Mouse (Mus musculus): ENCODE measurements around the gene Enam.
"Not testable (repeated sequence)": the region's sequence is repeated elsewhere in the genome, so short reads cannot be mapped to it uniquely, and the experiment has no call there.

The Enam gene

DNA sequence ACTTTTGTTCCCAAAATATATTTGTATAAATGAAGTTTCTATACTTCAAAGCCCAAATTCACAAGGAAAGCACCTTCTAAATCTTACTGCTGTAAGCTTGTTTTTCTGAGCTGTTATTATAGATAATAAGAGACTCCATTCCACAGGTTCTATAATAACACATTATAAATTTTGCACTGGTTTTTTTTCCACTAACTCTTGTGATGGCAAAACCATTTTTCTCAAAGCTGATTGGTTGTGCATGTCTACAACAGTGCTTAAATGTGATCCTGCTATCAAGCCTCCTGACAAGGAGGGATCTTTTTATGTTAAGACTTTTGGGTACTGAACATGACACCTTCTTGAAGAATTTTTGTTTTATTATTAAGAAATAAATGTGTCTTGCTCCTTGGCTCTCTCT, at the start of gene Enam:
Gene Enam (plus strand): TSS at position 301 of the 400 bp plus-strand sequence.
- in situ Hi-C loops (cut with MseI, MboI) = no loop called here

DNA sequence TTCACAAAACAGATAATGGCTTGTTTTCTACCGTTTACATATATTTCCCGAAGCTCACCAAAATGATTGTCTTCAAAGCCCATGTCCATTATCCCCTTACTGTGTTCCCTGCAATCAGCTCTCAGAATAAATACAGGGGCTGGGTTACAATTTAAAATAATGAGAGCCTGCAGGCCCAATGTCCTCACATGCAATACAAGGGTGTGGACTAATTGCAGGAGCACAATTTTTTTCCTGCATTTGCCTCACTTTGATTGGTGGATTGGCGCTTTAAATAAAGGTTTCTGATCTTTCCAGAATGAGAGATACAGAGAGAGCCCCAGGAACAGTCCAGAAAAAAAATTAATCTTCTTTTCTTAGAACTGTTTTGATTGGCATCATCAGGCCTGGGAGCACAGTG, 32.1 kb upstream of the Enam start, which contains the start of gene Ambn:
Gene Ambn (plus strand): TSS at position 301 of the 400 bp plus-strand sequence.
- in situ Hi-C loops (cut with MseI, MboI) = no loop called here

DNA sequence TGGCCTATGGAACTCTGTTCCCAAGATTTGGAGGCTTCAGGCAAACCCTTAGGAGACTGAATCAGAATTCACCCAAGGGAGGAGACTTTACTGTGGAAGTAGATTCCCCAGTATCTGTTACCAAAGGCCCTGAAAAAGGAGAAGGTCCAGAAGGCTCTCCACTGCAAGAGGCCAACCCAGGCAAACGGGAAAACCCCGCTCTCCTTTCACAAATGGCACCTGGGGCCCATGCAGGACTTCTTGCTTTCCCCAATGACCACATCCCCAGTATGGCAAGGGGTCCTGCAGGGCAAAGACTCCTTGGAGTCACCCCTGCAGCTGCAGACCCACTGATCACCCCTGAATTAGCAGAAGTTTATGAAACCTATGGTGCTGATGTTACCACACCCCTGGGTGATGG, 20.3 kb upstream of the Enam start:
- in situ Hi-C loops (cut with MseI, MboI) = no loop called here

DNA sequence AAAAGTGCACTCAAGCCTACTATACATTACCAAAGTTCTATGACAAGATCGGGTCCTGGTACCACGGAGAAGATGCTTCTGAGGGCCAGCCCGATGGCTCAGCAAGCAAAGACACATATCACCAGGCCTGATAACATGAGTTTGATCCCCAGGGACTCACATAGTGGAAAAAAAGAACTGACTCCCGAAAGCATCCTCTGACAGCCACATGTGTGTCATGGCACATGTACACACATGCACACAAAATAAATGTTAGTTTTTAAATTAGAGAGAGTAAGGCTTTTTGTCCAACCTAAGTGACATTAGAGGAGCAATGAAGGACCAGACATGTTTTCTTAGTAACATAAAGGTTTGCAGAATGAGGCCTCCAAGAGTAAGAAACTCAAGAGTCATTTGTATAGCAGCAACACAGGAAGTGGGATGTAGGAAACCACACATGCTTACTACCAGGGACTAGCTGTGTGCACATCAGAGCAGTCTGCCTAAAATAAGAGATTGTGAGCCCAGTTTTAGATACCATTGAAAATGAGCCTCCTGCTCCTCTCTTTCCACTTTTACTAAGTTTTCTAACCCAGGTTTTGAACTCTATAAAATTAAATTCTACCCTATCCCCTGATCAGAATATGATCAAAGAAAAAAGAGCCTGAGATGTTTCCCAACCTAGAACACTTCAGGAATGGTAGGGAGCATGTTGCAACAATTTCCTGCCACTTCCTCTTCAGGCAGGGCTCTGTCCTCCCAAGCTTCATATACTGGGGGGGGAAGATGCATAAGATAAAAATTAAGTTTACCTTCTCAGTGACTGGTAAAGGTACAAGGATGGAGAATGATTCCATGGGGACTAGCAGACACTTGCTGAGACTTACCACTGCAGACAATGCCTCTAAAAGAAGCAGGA, 18.7 kb upstream of the Enam start:
- in situ Hi-C loops (cut with MseI, MboI) = no loop called here

DNA sequence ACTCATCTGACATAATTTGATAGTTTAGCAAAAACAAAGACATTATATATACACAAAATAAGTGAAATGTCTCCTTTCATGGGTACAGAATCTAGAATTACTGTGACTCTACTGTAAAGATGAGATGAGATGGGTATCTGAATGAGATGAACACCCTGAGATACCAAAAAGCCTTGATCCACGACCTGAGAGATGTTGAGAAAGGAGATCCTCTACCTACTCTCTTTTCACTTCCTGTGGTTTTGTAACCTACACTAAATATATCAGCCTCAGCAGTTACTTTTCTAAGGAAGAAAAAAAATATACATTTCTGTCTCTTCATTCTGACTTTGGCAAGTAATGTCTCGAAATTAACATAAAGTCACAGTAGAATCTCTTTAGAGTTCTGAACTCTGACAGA, 1.2 kb downstream of the Enam start:
- in situ Hi-C loops (cut with MseI, MboI) = no loop called here

DNA sequence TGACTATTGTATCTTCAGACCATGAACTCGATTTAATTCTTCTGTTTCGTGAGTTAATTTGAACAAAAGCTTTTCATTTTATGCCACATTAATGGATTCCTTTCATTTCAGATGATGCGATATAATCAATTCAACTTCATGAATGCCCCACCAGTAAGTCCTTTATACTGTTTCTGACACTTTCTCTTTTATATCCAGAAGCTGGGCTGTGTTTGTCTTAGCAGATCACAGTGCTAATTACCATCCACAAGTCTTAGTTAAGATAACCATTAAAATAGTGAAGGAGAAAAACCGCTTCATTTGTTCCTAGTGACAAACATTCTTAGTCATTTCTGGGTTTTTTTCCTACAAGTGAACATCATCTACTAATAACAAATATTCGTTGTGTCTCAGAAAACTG, 3.3 kb downstream of the Enam start:
- in situ Hi-C loops (cut with MseI, MboI) = no loop called here

DNA sequence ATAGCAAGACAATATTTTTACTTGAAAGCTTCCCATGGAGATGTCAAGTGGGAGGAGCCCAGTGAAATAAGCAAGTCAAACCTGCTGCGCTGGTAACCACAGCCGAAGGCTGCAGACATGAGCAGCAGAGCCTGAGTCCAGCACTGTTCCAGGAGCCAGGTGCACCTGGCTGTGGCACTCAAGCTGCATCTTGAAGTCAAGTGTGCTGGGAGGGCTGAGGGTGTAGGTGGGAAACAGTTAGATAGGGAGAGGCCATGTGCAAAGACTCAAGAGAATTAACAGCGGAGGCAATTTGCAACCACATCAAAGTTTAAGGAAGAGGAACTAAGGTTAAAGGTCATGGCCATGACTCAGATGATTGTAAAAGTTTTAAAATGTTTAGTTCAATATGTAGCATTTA, 12.0 kb downstream of the Enam start:
- in situ Hi-C loops (cut with MseI, MboI) = no loop called here

DNA sequence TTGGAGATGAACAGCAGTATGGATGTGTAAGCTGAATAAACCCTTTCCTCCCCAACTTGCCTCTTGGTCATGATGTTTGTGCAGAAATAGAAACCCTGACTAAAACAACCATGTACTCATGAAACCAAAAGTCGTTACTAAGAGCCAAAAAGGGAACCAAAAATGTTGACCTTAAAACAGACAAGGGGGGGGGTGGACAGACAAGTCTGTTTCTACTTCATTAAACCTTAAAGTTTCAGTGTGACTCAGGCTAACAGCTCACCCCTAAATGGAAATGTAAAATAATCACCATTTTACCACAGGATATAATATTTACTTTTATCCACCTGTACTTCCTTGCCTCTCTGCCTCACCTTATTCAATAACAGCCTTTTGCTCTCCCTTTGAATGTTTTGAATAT, 20.8 kb downstream of the Enam start:
- in situ Hi-C loops (cut with MseI, MboI) = no loop called here

DNA sequence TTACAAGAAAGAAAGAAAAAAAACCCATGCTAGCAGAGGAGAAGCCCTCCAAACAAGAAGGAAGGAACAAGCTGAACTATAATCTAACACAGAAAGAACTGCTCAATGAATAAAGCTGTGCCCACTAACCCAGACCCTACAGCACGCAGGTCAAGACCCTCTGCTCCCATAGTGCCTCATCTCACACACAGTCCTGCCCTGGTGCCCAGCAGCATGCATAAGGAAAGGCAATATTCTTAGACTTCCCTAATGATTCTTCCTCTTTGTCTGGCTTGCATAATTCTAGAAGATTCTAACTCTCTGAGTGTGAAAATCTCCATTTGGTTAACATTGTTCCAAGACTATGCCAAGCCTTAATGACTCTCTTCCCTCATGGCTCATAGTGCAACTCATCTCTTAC, 21.2 kb downstream of the Enam start:
- in situ Hi-C loops (cut with MseI, MboI) = no loop called here

DNA sequence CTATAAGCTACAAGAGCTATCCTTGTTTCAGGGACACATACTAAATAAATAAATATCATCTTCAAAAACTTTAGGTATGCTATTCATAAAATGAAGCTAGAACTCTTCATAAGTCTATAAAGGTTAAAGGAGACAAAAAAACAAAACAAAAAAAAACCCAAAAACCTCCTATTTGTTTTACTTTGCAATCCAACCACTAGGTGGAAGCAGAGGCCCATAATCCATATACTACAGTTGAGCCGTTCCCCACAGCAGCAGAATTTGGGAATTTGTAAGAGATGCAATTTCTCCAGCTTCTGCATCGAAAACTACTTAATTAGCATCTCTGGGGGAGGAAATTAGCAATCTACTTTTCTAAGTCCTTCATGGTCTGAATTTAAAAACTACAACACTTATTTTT, 31.5 kb downstream of the Enam start:
- in situ Hi-C loops (cut with MseI, MboI) = no loop called here

DNA sequence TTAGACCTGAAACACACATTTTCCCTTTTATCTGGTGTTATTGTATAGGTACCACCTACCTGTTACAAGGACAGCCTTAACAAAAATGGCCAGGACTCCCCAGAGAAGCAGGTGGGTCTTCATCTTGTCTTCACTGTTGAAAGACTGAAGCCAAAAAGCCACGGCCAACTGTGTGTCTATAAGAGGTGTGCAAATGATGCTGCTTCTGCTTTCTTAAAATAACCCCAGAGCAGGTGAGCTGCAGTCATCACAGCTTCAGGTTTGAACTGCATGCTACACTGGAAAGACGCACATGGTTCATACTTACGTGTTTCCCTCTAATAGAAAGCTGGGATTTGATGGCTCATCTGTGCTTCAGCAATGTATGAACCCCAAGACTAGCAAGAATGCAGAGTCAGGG, 39.9 kb downstream of the Enam start, which contains the start of gene Jchain:
Gene Jchain (minus strand): TSS at position 235 of the 400 bp plus-strand sequence.
- in situ Hi-C loops (cut with MseI, MboI) = no loop called here

DNA sequence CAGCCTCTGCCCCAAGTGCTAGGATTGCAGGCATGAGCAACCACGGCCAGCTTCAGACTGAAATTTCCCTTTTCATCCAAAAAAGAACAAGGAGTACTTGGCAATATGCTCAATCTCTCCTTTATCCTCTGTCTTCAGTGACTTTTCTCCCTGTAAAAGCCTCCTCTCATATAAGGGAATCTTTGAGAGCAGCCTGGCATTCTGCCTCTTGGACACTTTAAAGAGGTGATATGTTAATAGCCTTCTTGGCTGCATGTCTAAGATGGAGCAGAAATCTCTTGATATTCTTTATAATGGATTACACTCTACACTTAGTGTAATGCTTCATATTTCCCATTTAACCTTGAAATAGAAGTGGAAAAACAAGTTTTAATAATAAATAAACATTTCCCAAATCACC, 43.1 kb downstream of the Enam start:
- in situ Hi-C loops (cut with MseI, MboI) = no loop called here

DNA sequence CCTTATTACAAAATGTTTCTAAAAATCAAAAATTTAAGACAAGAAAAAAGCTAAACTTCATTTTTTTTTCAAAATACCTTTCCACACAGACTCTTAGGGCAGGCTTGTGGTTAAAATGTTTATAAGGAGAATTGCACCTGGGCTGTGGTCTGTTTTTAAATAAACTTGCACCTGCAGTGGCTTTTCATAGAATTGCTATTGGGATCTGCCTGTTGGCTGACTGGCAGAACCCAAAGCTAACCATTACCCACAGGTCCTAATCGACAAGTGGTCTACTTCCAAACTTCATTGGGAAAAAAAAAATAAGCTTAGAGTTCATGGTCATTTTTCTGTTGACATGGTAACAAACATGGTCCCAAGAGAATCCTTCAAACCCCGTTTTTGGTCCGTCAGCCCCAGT, 46.9 kb downstream of the Enam start:
- in situ Hi-C loops (cut with MseI, MboI) = no loop called here

DNA sequence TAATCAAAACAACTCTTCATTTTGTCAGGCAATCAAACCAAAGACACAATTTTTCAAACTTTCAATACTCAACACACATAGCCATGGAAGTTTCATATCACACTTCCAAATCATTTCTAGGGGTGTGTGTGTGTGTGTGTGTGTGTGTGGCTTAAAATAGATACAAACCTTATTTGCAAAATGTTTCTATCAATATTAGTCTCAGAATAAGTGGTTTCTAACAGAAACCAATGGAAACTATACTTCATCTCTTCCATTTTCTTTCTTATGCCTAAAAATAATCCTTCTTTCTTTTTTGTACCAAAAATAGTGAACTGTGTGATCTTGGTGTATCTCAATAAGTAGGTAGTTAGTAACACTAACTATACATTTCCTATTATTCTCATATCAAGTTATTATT, 53.1 kb downstream of the Enam start:
- in situ Hi-C loops (cut with MseI, MboI) = no loop called here

DNA sequence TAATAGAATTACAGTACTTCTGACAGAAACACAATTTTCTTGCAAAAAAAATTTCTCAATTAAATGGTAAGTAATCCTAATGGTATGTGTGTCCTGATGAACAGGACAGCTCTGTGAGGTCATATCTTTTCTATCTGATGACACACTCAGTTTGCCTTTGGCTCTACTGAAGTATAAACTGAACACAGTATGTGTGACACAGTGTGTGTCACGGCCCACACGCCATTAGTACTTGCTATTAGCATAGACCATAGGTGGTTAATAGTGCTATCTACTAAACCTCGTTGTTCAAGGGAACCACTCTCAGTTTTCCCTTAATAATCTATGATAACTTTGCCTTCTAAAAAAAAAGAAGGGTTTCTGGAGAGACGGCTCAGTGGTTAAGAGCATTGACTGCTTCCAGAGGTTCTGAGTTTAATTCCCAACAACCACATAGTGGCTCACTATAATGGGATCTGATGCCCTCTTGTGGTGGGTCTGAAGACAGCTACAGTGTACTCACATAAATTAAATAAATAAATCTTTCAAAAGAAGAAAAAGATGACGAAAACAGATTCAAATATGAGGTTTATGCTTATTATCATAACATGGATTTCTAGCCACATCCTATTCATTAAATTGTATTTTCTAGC, 55.0 kb downstream of the Enam start:
- in situ Hi-C loops (cut with MseI, MboI) = no loop called here

DNA sequence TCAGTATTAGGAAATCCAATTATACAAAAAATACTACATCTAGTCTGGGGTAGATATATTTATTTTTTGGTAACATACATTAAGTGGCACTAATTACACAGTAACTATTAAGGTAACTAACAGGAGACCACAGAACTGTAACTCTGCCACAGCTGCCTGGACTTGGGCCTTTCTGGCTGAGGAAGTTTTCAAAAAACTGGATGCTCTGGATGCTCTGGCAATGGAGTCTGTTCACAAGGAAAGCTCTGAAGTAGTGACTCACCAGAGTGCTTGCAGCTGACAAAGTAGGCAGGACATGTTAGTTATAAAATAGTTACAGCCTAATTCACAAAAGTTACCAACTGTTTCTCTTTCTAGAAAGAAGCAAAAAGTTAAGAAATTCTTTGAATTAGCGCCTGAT, 56.6 kb downstream of the Enam start:
- in situ Hi-C loops (cut with MseI, MboI) = not testable (repeated sequence)

DNA sequence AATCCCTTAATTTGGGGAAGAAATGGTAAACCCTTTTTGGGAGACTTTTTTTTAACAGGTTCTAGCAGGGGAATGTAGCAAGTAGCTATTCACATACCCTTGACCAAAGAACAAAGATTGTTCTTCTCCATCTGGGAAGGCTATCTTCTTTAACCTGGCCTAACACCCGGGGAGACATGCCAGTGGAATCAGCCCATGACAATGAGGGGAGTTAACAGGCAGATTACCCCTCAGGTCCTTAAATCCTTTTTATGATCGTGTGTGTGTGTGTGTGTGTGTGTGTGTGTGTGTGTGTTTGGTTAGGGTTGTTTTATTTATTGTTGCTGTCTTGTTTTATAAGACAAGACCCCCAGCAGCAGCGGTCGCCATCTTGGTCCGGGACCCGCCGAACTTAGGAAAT, 57.8 kb downstream of the Enam start:
- in situ Hi-C loops (cut with MseI, MboI) = no loop called here

DNA sequence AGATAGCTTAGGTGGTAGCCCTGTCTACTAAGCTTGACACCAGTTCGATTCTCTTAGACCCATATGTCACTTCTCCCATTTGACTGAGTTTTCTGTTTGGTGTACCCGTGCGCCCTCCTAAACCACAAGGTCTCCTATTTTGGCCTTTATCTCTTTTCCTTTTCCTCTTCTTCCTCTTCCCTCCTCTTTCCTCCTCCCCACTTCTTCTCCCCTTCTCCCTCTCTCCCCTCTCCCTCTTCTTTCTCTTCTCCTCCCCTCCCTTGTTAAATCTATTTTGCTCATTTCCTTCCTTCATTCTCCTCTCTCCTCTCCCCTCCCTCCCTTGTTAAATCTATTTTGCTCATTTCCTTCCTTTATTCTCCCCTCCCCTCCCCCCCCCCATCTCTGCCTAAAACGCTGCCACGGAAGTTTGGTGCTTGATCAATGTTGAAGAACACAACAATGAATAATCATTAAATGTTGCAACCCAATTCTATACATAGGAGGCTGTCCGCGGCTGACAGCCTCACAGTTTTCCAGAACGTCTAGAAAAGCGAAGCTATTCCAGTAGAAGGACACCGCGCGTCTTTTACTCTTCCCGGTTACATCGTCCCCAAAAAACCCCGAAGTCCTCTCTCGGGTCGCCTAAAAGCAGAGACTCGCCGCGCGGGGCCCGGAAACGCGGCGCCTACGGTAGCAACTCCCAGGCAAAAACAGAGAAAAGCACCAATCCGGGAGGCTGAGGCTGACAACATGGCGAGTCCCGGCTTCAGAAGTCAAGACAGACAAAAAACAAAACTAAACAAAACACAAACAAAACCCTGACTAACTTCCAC, 65.7 kb downstream of the Enam start:
- in situ Hi-C loops (cut with MseI, MboI) = no loop called here

DNA sequence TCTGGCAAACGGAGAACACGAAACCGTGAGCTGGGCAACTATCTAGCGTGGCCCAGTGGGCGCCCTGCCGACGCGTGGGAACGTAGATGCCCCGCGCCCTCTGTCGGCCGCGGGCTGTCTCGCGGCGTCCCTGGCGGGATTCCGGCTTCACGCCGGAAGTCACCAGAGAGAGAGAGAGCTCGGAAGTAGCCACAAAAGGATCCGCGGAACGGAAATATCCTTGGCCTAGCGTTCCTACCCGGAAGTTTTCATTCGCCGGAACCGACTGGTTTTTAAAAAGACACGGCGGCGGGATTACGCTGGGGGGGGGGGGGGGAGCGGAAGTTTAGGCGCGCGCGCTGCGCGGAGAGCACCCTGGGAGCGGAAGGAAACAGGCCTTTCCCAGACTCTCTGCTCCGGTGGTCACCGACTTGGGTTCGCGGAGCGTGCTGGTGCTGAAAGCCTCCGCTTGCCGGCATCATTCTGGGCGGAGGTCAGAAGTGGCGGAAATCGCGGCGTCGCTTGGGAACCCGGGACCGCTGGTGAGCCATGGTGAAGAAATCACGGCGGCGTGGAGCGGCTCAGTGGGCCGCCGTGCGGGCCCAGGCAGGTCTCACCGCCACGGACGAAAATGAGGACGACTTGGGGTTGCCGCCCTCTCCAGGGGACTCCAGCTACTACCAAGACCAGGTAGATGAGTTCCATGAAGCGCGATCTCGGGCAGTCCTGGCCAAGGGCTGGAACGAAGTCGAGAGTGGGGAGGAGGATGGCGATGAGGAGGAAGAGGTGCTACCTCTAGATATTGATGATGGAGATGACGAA, 66.5 kb downstream of the Enam start, which contains the start of gene Utp3:
Gene Utp3 (plus strand): TSS at position 377 of the 801 bp plus-strand sequence.
- in situ Hi-C loops (cut with MseI, MboI) = no loop called here
